Mouse (Mus musculus) kidney, postnatal 25 days (tissue): Measurements from ENCODE around the gene Acbd3.

Experiments used
- DNase-seq, 2 experiments: peaks; one replicate each; pipeline ENCODE4 v3.0.0; 2021; ENCODE audit warnings: mixed read lengths in 2 of 2

Acbd3 gene

DNA sequence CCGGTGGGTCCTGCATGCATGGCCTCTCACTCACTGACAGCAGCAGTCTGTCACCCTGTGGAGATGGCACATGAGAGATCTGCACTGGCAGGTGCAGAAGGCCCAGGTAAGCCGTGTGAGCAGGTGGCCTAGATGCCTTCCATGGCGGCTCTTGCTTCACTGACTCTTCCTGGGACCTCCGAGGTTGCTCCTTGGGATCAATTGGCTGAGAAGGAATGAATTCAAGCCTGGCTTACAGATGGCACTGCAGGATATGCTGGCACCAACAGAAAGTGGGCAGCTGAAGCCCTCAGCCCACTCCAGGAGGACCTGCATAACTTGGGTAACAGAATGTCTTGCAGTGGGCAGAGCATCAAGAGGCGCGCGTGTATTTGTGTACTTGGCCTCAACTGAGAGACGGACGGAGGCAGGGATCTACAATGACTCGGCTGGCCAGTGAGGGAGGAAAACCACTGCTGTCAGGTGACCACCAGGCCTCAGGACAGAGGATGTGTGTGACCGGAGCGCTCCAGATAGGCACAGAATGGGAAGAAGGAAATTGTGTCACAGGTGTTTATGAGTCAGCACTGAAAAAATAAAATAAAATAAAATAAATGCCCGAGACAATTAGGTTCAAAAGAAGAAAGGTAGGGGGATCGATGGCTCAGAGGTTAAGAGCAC, 66.1 kb downstream of the Acbd3 start:
- no peak for DNase-seq

GRCm38 (mm10) chr1:180792814-180793213, 67.0 kb downstream of the Acbd3 start:
- DNase-seq = no peak

- DNase-seq = peak; percentile 61 to 69
These were observed 67.7 kb downstream of the Acbd3 start for GRCm38 (mm10) chr1:180793445-180794117.

DNA sequence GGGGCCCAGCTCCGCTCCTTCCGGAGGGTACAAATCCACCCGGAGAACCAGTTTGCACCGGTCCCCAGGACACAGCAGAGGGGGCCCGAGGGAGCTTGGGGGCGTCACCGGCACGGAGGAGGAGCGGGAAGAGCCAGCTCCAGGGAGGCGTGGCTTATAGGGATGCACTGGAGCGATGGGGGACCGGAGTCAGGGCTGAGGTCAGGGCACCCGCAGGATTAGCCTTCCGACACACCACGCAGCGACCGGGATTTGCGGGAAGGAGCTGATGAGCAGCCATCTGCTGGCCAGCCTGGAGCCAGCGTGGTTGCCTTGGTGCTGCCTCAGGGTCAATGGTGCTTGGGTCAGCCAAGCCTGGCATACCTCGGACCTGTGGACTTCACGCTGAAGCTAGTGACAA, 68.3 kb downstream of the Acbd3 start:
- DNase-seq = peak; percentile 28 to 65

- DNase-seq = no peak
These were observed 72.8 kb downstream of the Acbd3 start for GRCm38 (mm10) chr1:180798660-180799059.

- no peak for DNase-seq
These were observed 73.4 kb downstream of the Acbd3 start for GRCm38 (mm10) chr1:180799253-180799652.

DNA sequence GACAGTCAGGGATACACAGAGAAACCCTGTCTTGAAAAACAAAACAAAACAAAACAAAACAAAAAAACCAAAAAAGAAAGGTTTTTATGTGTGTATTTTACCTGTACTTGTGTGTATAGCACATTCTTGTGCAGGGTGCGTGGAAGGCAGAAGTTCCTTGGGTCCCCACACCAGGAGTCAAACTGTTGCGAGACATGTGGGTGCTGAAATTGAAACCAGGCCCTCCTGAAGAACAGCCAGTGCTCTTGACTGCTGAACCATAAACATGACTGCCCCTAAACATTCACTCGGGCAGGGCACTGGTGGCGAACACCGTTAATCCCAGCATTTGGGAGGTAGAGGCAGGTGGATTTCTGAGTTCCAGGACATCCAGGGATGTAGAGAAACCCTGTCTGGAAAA, 74.2 kb downstream of the Acbd3 start:
- no peak for DNase-seq

DNA sequence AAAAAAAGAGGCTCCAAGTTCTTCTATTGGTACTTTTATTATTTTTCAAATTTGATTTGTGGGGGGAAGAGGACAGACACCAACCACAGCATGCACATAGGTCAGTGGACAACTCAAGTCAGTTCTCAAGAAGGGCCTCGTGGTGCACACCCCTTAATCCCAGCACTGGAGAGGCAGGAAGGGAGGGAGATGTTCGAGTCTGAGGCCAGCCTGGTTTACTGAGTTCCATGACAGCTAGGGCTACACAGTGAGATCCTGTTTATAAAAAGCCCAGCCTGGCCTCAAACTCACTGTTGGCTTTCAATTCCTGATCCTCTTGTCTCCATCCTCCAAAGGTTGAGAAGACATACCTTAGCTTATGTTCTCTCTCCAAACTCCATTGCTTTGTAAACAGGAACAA, 75.0 kb downstream of the Acbd3 start:
- DNase-seq = no peak

DNA sequence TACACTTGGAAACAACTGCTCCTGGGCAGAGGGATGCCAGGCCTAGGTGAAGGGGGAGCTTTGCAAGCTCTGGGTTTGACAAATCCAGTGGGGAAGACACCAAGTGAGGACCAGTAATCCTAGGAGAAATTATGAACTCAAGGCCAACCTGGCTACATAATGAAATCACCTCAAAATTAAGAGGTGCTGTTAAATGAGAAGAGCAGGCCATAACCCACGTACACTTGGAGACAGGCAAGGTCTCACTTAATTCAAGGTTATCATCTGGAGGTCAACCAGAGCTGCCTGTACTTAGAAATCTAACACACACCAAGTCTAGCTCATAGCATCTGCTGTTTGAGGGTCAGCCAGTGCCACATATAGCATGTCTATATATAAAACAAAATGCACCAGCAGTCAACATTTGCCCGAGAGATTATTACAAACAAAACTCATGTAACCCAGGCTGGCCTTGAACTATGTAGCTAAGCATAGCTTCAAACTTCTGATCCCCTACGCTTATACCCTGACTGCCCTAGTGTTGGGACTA, 75.7 kb downstream of the Acbd3 start:
- DNase-seq = no peak
